9 mouse cellular contexts compared by ENCODE assay signal in the genomic region with DNA sequence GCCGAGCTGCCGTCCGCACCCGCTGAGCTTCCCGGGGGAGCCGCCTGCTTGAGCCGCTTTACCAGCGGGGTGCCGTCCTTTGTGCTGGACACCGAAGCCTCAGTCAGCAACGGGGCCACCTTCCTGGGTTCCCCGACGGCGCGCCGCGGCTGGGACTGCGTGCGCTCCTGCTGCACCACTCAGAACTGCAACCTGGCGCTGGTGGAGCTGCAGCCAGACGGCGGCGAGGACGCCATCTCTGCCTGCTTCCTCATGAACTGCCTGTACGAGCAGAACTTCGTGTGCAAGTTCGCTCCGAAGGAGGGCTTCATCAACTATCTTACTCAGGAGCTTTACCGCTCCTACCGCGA. TPM values are rescaled to one million over a fixed set of nuclear protein-coding genes. Genes with fewer than 3 reads are reported as not detected.
DNase-seq lines count a peak whose midpoint lies in the region; ATAC-seq and TF ChIP-seq lines count a peak whose summit lies in the region.
"Had no signal": no experiment of that assay in that cellular context is flagged by ENCODE, and none has a peak within 500 bp of the region (broad histone marks: within the 10 kb centered on the region; RNA-seq: fewer than 3 reads in every experiment).

No protein-coding gene starts in this region.

- no peak for ATAC-seq in heart, embryonic 11.5 days (replicated peaks; ENCODE audit: insufficient number of reproducible peaks, low FRiP score, low TSS enrichment)
- peak; percentile 1; the same call in 1 of the 2 replicates for ATAC-seq in intestine, postnatal 0 days
- no peak for ATAC-seq in neural tube, embryonic 12.5 days (ENCODE audit: low FRiP score, low read depth)

- WGBS in heart, embryonic 11.5 days (ENCODE audit: insufficient replicate concordance): 3% methylated on average over 29 of the region's 31 CpGs
- WGBS in intestine, postnatal 0 days: 2% methylated on average over 31 of the region's 31 CpGs
- 2% methylated on average over 31 of the region's 31 CpGs for WGBS in neural tube, embryonic 12.5 days

- H3K27me3 ChIP-seq in heart, embryonic 11.5 days (ENCODE audit: control insufficient read depth, insufficient read depth, low read length): peaks cover 57% of the 10 kb centered on the region
- no peaks in the 10 kb centered on the region for H3K27me3 ChIP-seq in intestine, postnatal 0 days (replicated peaks; ENCODE audit: control insufficient read depth, insufficient read depth, low read length)
- peaks cover 52% of the 10 kb centered on the region for H3K27me3 ChIP-seq in neural tube, embryonic 12.5 days (replicated peaks)

- no peaks in the 10 kb centered on the region for H3K9me3 ChIP-seq in heart, embryonic 11.5 days (replicated peaks; ENCODE audit: control insufficient read depth, low read length)
- H3K9me3 ChIP-seq in intestine, postnatal 0 days (ENCODE audit: control insufficient read depth): no peaks in the 10 kb centered on the region
- H3K9me3 ChIP-seq in neural tube, embryonic 12.5 days: no peaks in the 10 kb centered on the region

- DNase-seq in heart, postnatal 36 days: no peak
- DNase-seq in B cell, adult 2 months: peak; percentile 7 to 13
- peak; percentile 35 for DNase-seq in embryo, embryonic 9.5 days (ENCODE audit: extremely low spot score)
- no peak for DNase-seq in layer of hippocampus, adult 9-11 months
- DNase-seq in yolk sac, embryonic 10.5 days (ENCODE audit: low spot score): no peak

- peak overlapping the region; percentile 87 for H3K4me2 ChIP-seq in heart, embryonic 11.5 days
- peak overlapping the region; percentile 72 for H3K4me2 ChIP-seq in intestine, postnatal 0 days (replicated peaks; ENCODE audit: low read depth)
- H3K4me2 ChIP-seq in neural tube, embryonic 12.5 days (replicated peaks): peak overlapping the region; percentile 67

- H3K4me1 ChIP-seq in heart, embryonic 11.5 days (ENCODE audit: control insufficient read depth, insufficient read depth, low read length): peaks cover 8% of the 10 kb centered on the region
- H3K4me1 ChIP-seq in intestine, postnatal 0 days (replicated peaks; ENCODE audit: control insufficient read depth, insufficient read depth, low read length): no peaks in the 10 kb centered on the region; the same call in 1 of the 2 replicates
- peaks cover 13% of the 10 kb centered on the region for H3K4me1 ChIP-seq in neural tube, embryonic 12.5 days

- TF ChIP-seq CTCF in intestine, postnatal 0 days (IDR thresholded peaks at IDR 0.05; ENCODE audit: low read depth): no peak

- intact Hi-C loops in heart, postnatal 36 days (cut with DNase I): no loop called here

- peak overlapping the region; percentile 49 for H3K4me3 ChIP-seq in heart, embryonic 11.5 days (ENCODE audit: low read depth, low read length)
- peak overlapping the region; percentile 64 for H3K4me3 ChIP-seq in intestine, postnatal 0 days (ENCODE audit: low read depth, low read length)
- H3K4me3 ChIP-seq in neural tube, embryonic 12.5 days: peak overlapping the region; percentile 37

- H3K36me3 ChIP-seq in heart, embryonic 11.5 days (ENCODE audit: control insufficient read depth, insufficient read depth, low read length): no peaks in the 10 kb centered on the region
- no peaks in the 10 kb centered on the region for H3K36me3 ChIP-seq in intestine, postnatal 0 days (ENCODE audit: control insufficient read depth, insufficient read depth)
- no peaks in the 10 kb centered on the region for H3K36me3 ChIP-seq in neural tube, embryonic 12.5 days

- H3K27ac ChIP-seq in heart, embryonic 11.5 days (ENCODE audit: low read depth, low read length): no peak overlapping the region
- peak overlapping the region; percentile 89 for H3K27ac ChIP-seq in intestine, postnatal 0 days (ENCODE audit: low read depth, low read length)
- no peak overlapping the region for H3K27ac ChIP-seq in neural tube, embryonic 12.5 days

- H3K9ac ChIP-seq in heart, embryonic 11.5 days (ENCODE audit: low read depth, low read length): peak overlapping the region; percentile 13; the same call in 1 of the 2 replicates
- peak overlapping the region; percentile 83 for H3K9ac ChIP-seq in intestine, postnatal 0 days (ENCODE audit: low read depth, low read length)
- 0 out of 2 replicates have a peak overlapping the region, but pooled peaks have one; percentile 30 for H3K9ac ChIP-seq in neural tube, embryonic 12.5 days

RNA-seq across cellular contexts. Expression of gene Spint1, which starts 0.7 kb away (rescaled TPM):
- polyA plus RNA-seq in heart, embryonic 11.5 days (2014; fragmentation: Nextera tagmentation; extraction: Ambion mirVana): 0.83 and 1.1 TPM in 2 replicates
- total RNA-seq in heart, postnatal 36 days (2021): not detected
- 145 and 148 TPM in 2 replicates for polyA plus RNA-seq in intestine, postnatal 0 days (2015; fragmentation: Nextera tagmentation; extraction: Ambion mirVana)
- 1.2 and 1.7 TPM in 2 replicates for polyA plus RNA-seq in neural tube, embryonic 12.5 days (2016; fragmentation: Nextera tagmentation; extraction: Ambion mirVana)

RNA-seq across cellular contexts. Expression of gene Ppp1r14d, which starts 8.1 kb away (rescaled TPM):
- polyA plus RNA-seq in heart, embryonic 11.5 days (2014; fragmentation: Nextera tagmentation; extraction: Ambion mirVana): not detected in 2 replicates
- not detected for total RNA-seq in heart, postnatal 36 days (2021)
- 78.7 and 84.7 TPM in 2 replicates for polyA plus RNA-seq in intestine, postnatal 0 days (2015; fragmentation: Nextera tagmentation; extraction: Ambion mirVana)
- not detected in 2 replicates for polyA plus RNA-seq in neural tube, embryonic 12.5 days (2016; fragmentation: Nextera tagmentation; extraction: Ambion mirVana)
- total RNA-seq: layer of hippocampus, adult 18-20 months had no signal

RNA-seq across cellular contexts. Expression of gene Dnajc17, which starts 29.3 kb away (rescaled TPM):
- 13.5 and 18.4 TPM in 2 replicates for polyA plus RNA-seq in heart, embryonic 11.5 days (2014; fragmentation: Nextera tagmentation; extraction: Ambion mirVana)
- 1 to 10 TPM; 7.6 to 9.9 TPM for total RNA-seq in heart, postnatal 36 days (2021)
- 8.8 and 9.4 TPM in 2 replicates for polyA plus RNA-seq in intestine, postnatal 0 days (2015; fragmentation: Nextera tagmentation; extraction: Ambion mirVana)
- polyA plus RNA-seq in neural tube, embryonic 12.5 days (2016; fragmentation: Nextera tagmentation; extraction: Ambion mirVana): 24.9 and 27.2 TPM in 2 replicates

RNA-seq across cellular contexts. Expression of gene Zfyve19, which starts 29.4 kb away (rescaled TPM):
- polyA plus RNA-seq in heart, embryonic 11.5 days (2014; fragmentation: Nextera tagmentation; extraction: Ambion mirVana): 30.4 and 37.0 TPM in 2 replicates
- total RNA-seq in heart, postnatal 36 days (2021): 10 to 100 TPM; 11.0 to 13.2 TPM
- polyA plus RNA-seq in intestine, postnatal 0 days (2015; fragmentation: Nextera tagmentation; extraction: Ambion mirVana): 36.3 and 38.7 TPM in 2 replicates
- polyA plus RNA-seq in neural tube, embryonic 12.5 days (2016; fragmentation: Nextera tagmentation; extraction: Ambion mirVana): 46.5 and 49.3 TPM in 2 replicates

RNA-seq across cellular contexts. Expression of gene Rhov, which starts 33.2 kb away (rescaled TPM):
- not detected in 2 replicates for polyA plus RNA-seq in heart, embryonic 11.5 days (2014; fragmentation: Nextera tagmentation; extraction: Ambion mirVana)
- not detected for total RNA-seq in heart, postnatal 36 days (2021)
- 1.3 TPM in 2 replicates for polyA plus RNA-seq in intestine, postnatal 0 days (2015; fragmentation: Nextera tagmentation; extraction: Ambion mirVana)
- 8.4 and 9.3 TPM in 2 replicates for polyA plus RNA-seq in neural tube, embryonic 12.5 days (2016; fragmentation: Nextera tagmentation; extraction: Ambion mirVana)

Comparison
In these comparisons a context has a peak if more than half of its experiments do, and no peak if none do; other contexts are left out.
1. H3K9ac ChIP-seq: peak in every context shown above with its lines; median percentile 83 in intestine, postnatal 0 days; 30 in neural tube, embryonic 12.5 days; 13 in heart, embryonic 11.5 days.
2. DNase-seq: peak in B cell, adult 2 months (2 of 2) and embryo, embryonic 9.5 days (single experiment); none in heart, postnatal 36 days (0 of 2), layer of hippocampus, adult 9-11 months (single experiment) and yolk sac, embryonic 10.5 days (single experiment).
3. RNA of gene Spint1, which starts 0.7 kb away (polyA plus RNA-seq): 145 to 148 TPM in intestine, postnatal 0 days; 1.2 to 1.7 TPM in neural tube, embryonic 12.5 days and 0.83 to 1.1 TPM in heart, embryonic 11.5 days; every median in the first group is over 10 times any median in the second.
4. RNA of gene Ppp1r14d, which starts 8.1 kb away (polyA plus RNA-seq): 78.7 to 84.7 TPM in intestine, postnatal 0 days; not detected in neural tube, embryonic 12.5 days and not detected in heart, embryonic 11.5 days; every median in the first group is over 10 times any median in the second.
5. Peak in every context shown above with its lines, with median percentiles within 50 percentile points of each other: H3K4me2 ChIP-seq and H3K4me3 ChIP-seq.